Mouse (Mus musculus): Measurements from ENCODE around the gene Epha3. TPM values are rescaled to one million over a fixed set of nuclear protein-coding genes. Genes with fewer than 3 reads are reported as not detected.

The Epha3 gene
- polyA plus RNA-seq, 1 experiment from 2014 or later, result not detected

GRCm38 (mm10) chr16:63653393-63653918 lies 210.5 kb downstream of the Epha3 start:
- DNase-seq (ENCODE audit: low read depth, low spot score), result no peak
- no peak for ATAC-seq
- no peak for TF ChIP-seq CTCF (IDR thresholded peaks at IDR 0.05)
- ChIA-PET POLR2A (no interaction called here), CTCF (no interaction called here)
- in situ Hi-C loops (cut with MboI; ENCODE audit: low pct_unique_long_range_greater_than_20kb), result no loop called here
- peaks cover 4% of the 10 kb centered on the region for H3K27me3 ChIP-seq

- ChIA-PET CTCF (no interaction called here), POLR2A (no interaction called here)
- TF ChIP-seq CTCF (IDR thresholded peaks at IDR 0.05), result no peak
- ATAC-seq, result no peak
- no peak for DNase-seq (ENCODE audit: low read depth, low spot score)
- H3K27me3 ChIP-seq, result peaks cover 3% of the 10 kb centered on the region
- in situ Hi-C loops (cut with MboI; ENCODE audit: low pct_unique_long_range_greater_than_20kb), result no loop called here
Measured at GRCm38 (mm10) chr16:63650760-63651159, 213.2 kb downstream of the Epha3 start.

- TF ChIP-seq CTCF (IDR thresholded peaks at IDR 0.05), result no peak
- no peaks in the 10 kb centered on the region for H3K27me3 ChIP-seq
- CTCF ChIA-PET, result no interaction called here
- POLR2A ChIA-PET, result no interaction called here
- DNase-seq (ENCODE audit: low read depth, low spot score) (no peak), ATAC-seq (no peak)
- in situ Hi-C loops (cut with MboI; ENCODE audit: low pct_unique_long_range_greater_than_20kb), result no loop called here
Measured at GRCm38 (mm10) chr16:63646577-63646976, 217.4 kb downstream of the Epha3 start.

- H3K27me3 ChIP-seq, result no peaks in the 10 kb centered on the region
- DNase-seq (ENCODE audit: low read depth, low spot score) (no peak), ATAC-seq (no peak)
- no peak for TF ChIP-seq CTCF (IDR thresholded peaks at IDR 0.05)
- in situ Hi-C loops (cut with MboI; ENCODE audit: low pct_unique_long_range_greater_than_20kb), result no loop called here
- POLR2A ChIA-PET, result no interaction called here
- CTCF ChIA-PET, result no interaction called here
Measured at GRCm38 (mm10) chr16:63642641-63643040, 221.3 kb downstream of the Epha3 start.

- DNase-seq (ENCODE audit: low read depth, low spot score) (no peak), ATAC-seq (no peak)
- in situ Hi-C loops (cut with MboI; ENCODE audit: low pct_unique_long_range_greater_than_20kb), result no loop called here
- ChIA-PET POLR2A (no interaction called here), CTCF (no interaction called here)
- TF ChIP-seq CTCF (IDR thresholded peaks at IDR 0.05), result no peak
- H3K27me3 ChIP-seq, result no peaks in the 10 kb centered on the region
Measured at GRCm38 (mm10) chr16:63641603-63642002, 222.4 kb downstream of the Epha3 start.

- CTCF ChIA-PET, result interaction anchor here (1.1 kb wide), 1 partner anchor 14 kb away, joined by 3 read pairs; no protein-coding TSS in a partner anchor
- H3K27me3 ChIP-seq, result no peaks in the 10 kb centered on the region
- no peak for DNase-seq (ENCODE audit: low read depth, low spot score)
- in situ Hi-C loops (cut with MboI; ENCODE audit: low pct_unique_long_range_greater_than_20kb), result no loop called here
- TF ChIP-seq CTCF (IDR thresholded peaks at IDR 0.05), result no peak
- ATAC-seq, result no peak
- POLR2A ChIA-PET, result interaction anchor here (0.7 kb wide), 1 partner anchor 285 kb away, joined by 3 read pairs; no protein-coding TSS in a partner anchor
Measured at GRCm38 (mm10) chr16:63638701-63639100, 225.3 kb downstream of the Epha3 start.

- no peak for TF ChIP-seq CTCF (IDR thresholded peaks at IDR 0.05)
- ChIA-PET POLR2A (no interaction called here), CTCF (no interaction called here)
- no peak for DNase-seq (ENCODE audit: low read depth, low spot score)
- in situ Hi-C loops (cut with MboI; ENCODE audit: low pct_unique_long_range_greater_than_20kb), result no loop called here
- no peaks in the 10 kb centered on the region for H3K27me3 ChIP-seq
- ATAC-seq, result no peak
Measured at GRCm38 (mm10) chr16:63633748-63634166, 230.2 kb downstream of the Epha3 start.

- POLR2A ChIA-PET, result no interaction called here
- no peak for DNase-seq (ENCODE audit: low read depth, low spot score)
- CTCF ChIA-PET, result interaction anchor here (1.0 kb wide), 1 partner anchor 13 kb away, joined by 3 read pairs; no protein-coding TSS in a partner anchor
- no peak for TF ChIP-seq CTCF (IDR thresholded peaks at IDR 0.05)
- H3K27me3 ChIP-seq, result peaks cover 6% of the 10 kb centered on the region
- in situ Hi-C loops (cut with MboI; ENCODE audit: low pct_unique_long_range_greater_than_20kb), result no loop called here
- ATAC-seq, result no peak
Measured at GRCm38 (mm10) chr16:63625229-63625628, 238.7 kb downstream of the Epha3 start.

GRCm38 (mm10) chr16:63621845-63622244 lies 242.1 kb downstream of the Epha3 start:
- ATAC-seq (no peak), DNase-seq (ENCODE audit: low read depth, low spot score) (no peak)
- POLR2A ChIA-PET, result no interaction called here
- in situ Hi-C loops (cut with MboI; ENCODE audit: low pct_unique_long_range_greater_than_20kb), result no loop called here
- H3K27me3 ChIP-seq, result peaks cover 6% of the 10 kb centered on the region
- CTCF ChIA-PET, result no interaction called here
- no peak for TF ChIP-seq CTCF (IDR thresholded peaks at IDR 0.05)

- in situ Hi-C loops (cut with MboI; ENCODE audit: low pct_unique_long_range_greater_than_20kb), result no loop called here
- DNase-seq (ENCODE audit: low read depth, low spot score) (no peak), ATAC-seq (no peak)
- TF ChIP-seq CTCF (IDR thresholded peaks at IDR 0.05), result no peak
- H3K27me3 ChIP-seq, result peaks cover 3% of the 10 kb centered on the region
- ChIA-PET POLR2A (no interaction called here), CTCF (no interaction called here)
Measured at GRCm38 (mm10) chr16:63615396-63615795, 248.6 kb downstream of the Epha3 start.

- ATAC-seq, result no peak
- POLR2A ChIA-PET, result no interaction called here
- in situ Hi-C loops (cut with MboI; ENCODE audit: low pct_unique_long_range_greater_than_20kb), result no loop called here
- H3K27me3 ChIP-seq, result peaks cover 3% of the 10 kb centered on the region
- DNase-seq (ENCODE audit: low read depth, low spot score), result no peak
- CTCF ChIA-PET, result interaction anchor here (1.1 to 1.7 kb wide), 2 partner anchors 13 kb away, joined by 3 to 6 read pairs; no protein-coding TSS in a partner anchor
- no peak for TF ChIP-seq CTCF (IDR thresholded peaks at IDR 0.05)
Measured at GRCm38 (mm10) chr16:63613006-63613405, 251.0 kb downstream of the Epha3 start.

- POLR2A ChIA-PET, result no interaction called here
- CTCF ChIA-PET, result interaction anchor here (2.0 kb wide), 1 partner anchor 13 kb away, joined by 6 read pairs; no protein-coding TSS in a partner anchor
- no peak for DNase-seq (ENCODE audit: low read depth, low spot score)
- H3K27me3 ChIP-seq, result peaks cover 6% of the 10 kb centered on the region
- no peak for TF ChIP-seq CTCF (IDR thresholded peaks at IDR 0.05)
- in situ Hi-C loops (cut with MboI; ENCODE audit: low pct_unique_long_range_greater_than_20kb), result no loop called here
- no peak for ATAC-seq
Measured at GRCm38 (mm10) chr16:63600229-63600628, 263.7 kb downstream of the Epha3 start.

Measured in Patski (cell line).